Mouse (Mus musculus) stomach, embryonic 14.5 days (tissue): Measurements from ENCODE around the gene Prkcd. TPM values are rescaled to one million over a fixed set of nuclear protein-coding genes. Genes with fewer than 3 reads are reported as not detected.

Experiments
- ATAC-seq: fragments of 200-750 bp; cut with Nextera tagmentation; 2 replicates; pipeline ENCODE4 v1.8.0; 2017; ENCODE audit warnings: low read depth, moderate TSS enrichment; ENCODE audit not compliant: insufficient number of reproducible peaks, insufficient read depth, low FRiP score
- H3K27ac ChIP-seq: fragments of 300-500 bp; sonication (generic); 2 replicates; pipeline ENCODE4 v1.5.1; 2014; ENCODE audit warnings: mild to moderate bottlenecking, low read length, moderate library complexity, mixed read lengths
- H3K27me3 ChIP-seq: fragments of 300-500 bp; sonication (generic); 2 replicates; pipeline ENCODE4 v1.6.1; 2014; ENCODE audit warnings: low read length, control low read depth, mixed read lengths; ENCODE audit not compliant: control insufficient read depth, insufficient read depth
- H3K36me3 ChIP-seq: fragments of 300-500 bp; sonication (generic); 2 replicates; pipeline ENCODE4 v1.6.1; 2014; ENCODE audit warnings: mild to moderate bottlenecking, control low read depth, low read length, moderate library complexity, mixed read lengths; ENCODE audit not compliant: control insufficient read depth, insufficient read depth
- H3K4me1 ChIP-seq: fragments of 300-500 bp; sonication (generic); 2 replicates; pipeline ENCODE4 v1.6.1; 2014; ENCODE audit warnings: low read length, control low read depth, mixed read lengths; ENCODE audit not compliant: control insufficient read depth, insufficient read depth
- H3K4me2 ChIP-seq: fragments of 300-500 bp; sonication (generic); replicated peaks from 2 replicates; pipeline ENCODE4 v1.6.1; 2014; ENCODE audit warnings: low read depth, low read length, control low read depth
- H3K4me3 ChIP-seq: fragments of 300-500 bp; sonication (generic); 2 replicates; pipeline ENCODE4 v1.5.1; 2014; ENCODE audit warnings: low read depth, low read length, control low read depth
- H3K9ac ChIP-seq: fragments of 300-500 bp; sonication (generic); replicated peaks from 2 replicates; pipeline ENCODE4 v1.6.1; 2014; ENCODE audit warnings: low read depth, mild to moderate bottlenecking, control low read depth, low read length, moderate library complexity, mixed read lengths
- H3K9me3 ChIP-seq: fragments of 300-500 bp; sonication (generic); 2 replicates; pipeline ENCODE4 v1.6.1; 2016; ENCODE audit warnings: low read depth, low read length, control low read depth; ENCODE audit not compliant: control insufficient read depth
- WGBS: fragments of 180-500 bp; shearing (Covaris S2); extraction: QIAGEN DNeasy Blood & Tissue Kit; methylation state at CpG from one replicate; pipeline ENCODE4 v1.1.7; 2014; 5-methylcytosine and 5-hydroxymethylcytosine counted together
- polyA plus RNA-seq: library from polyadenylated mRNA; unstranded; fragments of >200 nt; fragmentation: Nextera tagmentation; extraction: Ambion mirVana; gene quantifications from 2 replicates; pipeline ENCODE4 v1.2.1, GENCODE M21; 2014

Gene Prkcd
- polyA plus RNA-seq, 1 experiment from 2014 or later: 45.3 TPM

DNA sequence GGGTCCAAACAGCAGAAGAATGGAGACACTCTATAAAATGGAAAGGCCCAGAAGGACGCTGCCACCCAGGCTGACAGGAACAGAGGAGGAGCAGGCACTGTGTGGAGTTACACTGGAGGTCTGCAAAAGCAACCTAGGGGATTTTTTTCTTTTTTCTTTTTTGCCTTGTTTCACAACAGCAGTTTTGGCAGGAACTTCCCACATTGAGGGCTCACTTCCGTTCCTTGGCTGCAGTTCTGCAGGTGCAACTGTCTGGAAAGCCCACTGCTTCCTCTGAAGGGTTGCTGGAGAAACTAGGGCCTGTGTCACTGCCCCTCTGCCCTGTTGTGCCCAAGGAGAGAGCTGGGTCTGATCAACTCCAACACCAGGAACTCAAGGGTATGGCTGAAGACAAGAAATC, 15.7 kb upstream of the Prkcd start:
- Histone ChIP-seq H3K4me3 (no peak overlapping the region), H3K9ac (no peak overlapping the region), H3K27ac (no peak overlapping the region), H3K4me1 (no peaks in the 10 kb centered on the region), H3K9me3 (no peaks in the 10 kb centered on the region), H3K4me2 (no peak overlapping the region), H3K36me3 (no peaks in the 10 kb centered on the region), H3K27me3 (no peaks in the 10 kb centered on the region)
- ATAC-seq: no peak
- WGBS: 65% methylated on average over 2 of the region's 2 CpGs

DNA sequence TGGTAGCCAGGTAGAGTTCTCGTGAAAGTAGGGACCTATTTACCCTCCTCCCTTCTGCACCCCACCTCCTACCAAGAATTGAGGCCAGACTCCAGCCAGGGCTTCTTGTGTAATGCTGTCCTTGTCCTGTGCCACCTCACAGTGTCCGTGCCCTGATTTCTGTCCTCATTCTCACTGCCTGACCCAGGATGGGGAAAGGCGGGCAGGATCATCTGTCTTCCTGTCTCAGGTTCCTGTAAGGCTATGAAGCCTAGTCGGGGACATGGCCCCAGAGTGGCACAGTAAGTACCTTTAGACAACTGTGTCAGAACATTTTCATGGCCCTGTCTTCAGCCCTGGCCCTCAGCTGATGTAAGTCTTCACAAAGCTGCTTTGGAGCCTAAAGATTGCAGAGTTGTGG, 12.7 kb upstream of the Prkcd start:
- 69% methylated on average over 4 of the region's 4 CpGs for WGBS
- Histone ChIP-seq H3K9ac (no peak overlapping the region), H3K27me3 (no peaks in the 10 kb centered on the region), H3K36me3 (no peaks in the 10 kb centered on the region), H3K4me3 (no peak overlapping the region), H3K27ac (no peak overlapping the region), H3K4me1 (no peaks in the 10 kb centered on the region), H3K4me2 (no peak overlapping the region), H3K9me3 (no peaks in the 10 kb centered on the region)
- no peak for ATAC-seq

DNA sequence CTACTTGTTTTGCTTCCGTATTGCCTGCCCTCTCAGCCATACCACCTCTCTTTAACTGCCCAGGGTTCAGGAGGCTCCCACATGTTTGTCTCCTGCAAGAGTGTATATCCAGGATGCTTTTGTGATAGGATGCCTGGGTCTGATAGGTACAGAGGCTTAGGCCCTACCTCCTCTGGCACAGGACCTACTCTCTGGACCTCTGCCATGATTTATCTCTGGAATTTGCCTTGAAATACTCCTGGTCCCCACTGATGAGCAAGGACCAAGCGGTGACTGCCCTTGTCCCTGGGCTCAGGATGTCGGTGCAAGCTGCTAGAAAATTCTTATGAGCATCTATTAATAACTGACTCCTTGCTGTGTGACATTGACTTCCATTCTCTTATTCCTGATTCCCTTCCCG, 12.0 kb upstream of the Prkcd start:
- WGBS: 85% methylated on average over 4 of the region's 4 CpGs
- Histone ChIP-seq H3K4me3 (no peak overlapping the region), H3K4me1 (no peaks in the 10 kb centered on the region), H3K27me3 (no peaks in the 10 kb centered on the region), H3K36me3 (no peaks in the 10 kb centered on the region), H3K9me3 (no peaks in the 10 kb centered on the region), H3K4me2 (no peak overlapping the region), H3K9ac (no peak overlapping the region), H3K27ac (no peak overlapping the region)
- ATAC-seq: no peak

DNA sequence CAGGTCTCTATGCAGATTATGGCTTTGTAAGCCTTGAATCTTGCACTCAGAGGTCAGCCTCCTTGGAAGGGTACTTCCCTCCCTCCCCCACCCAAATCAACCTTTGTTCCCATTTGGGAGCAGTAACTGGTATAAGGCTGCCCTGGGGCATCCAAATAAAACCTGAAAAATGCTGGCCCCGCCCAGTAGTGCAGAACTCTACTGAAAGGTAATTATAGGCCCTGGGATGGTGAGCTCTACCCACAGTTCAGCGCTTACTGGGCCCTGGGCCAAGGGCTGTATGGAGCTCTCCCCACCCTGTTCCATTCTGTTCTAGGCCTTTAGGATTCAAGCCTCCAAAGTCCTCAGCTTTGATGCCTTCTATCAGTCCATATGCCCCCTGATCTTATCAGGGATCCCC, 11.1 kb upstream of the Prkcd start:
- WGBS: 90% methylated on average over 2 of the region's 2 CpGs
- H3K9ac ChIP-seq: no peak overlapping the region
- H3K4me3 ChIP-seq: no peak overlapping the region
- peaks cover 5% of the 10 kb centered on the region; the same call in 1 of the 2 replicates for H3K4me1 ChIP-seq
- H3K9me3 ChIP-seq: no peaks in the 10 kb centered on the region
- no peaks in the 10 kb centered on the region for H3K27me3 ChIP-seq
- no peak for ATAC-seq
- H3K4me2 ChIP-seq: no peak overlapping the region
- no peaks in the 10 kb centered on the region for H3K36me3 ChIP-seq
- H3K27ac ChIP-seq: no peak overlapping the region

DNA sequence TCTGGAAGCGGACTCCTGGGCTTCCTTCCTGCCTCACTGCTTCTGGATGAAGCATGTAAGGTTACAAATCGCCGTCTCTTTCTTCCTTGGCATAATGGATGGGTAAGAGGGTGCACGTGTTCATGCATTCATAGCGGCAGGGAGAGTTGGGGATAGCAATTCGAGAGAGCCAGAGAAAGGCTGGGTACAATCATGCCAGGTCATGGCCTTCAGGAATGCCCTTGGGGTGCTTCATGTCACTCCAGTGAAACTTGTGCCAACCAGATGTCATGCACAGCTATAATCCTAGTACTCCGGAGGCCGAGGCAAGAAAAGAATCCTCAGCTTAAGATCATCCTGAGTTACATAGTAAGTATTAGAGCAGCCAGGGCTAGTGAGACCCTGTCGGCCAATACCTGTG, 10.5 kb upstream of the Prkcd start:
- Histone ChIP-seq H3K4me1 (peaks cover 8% of the 10 kb centered on the region; the same call in 1 of the 2 replicates), H3K9me3 (no peaks in the 10 kb centered on the region), H3K27ac (no peak overlapping the region), H3K4me3 (no peak overlapping the region), H3K36me3 (no peaks in the 10 kb centered on the region), H3K4me2 (no peak overlapping the region), H3K27me3 (no peaks in the 10 kb centered on the region), H3K9ac (no peak overlapping the region)
- 84% methylated on average over 9 of the region's 9 CpGs for WGBS
- ATAC-seq: no peak

DNA sequence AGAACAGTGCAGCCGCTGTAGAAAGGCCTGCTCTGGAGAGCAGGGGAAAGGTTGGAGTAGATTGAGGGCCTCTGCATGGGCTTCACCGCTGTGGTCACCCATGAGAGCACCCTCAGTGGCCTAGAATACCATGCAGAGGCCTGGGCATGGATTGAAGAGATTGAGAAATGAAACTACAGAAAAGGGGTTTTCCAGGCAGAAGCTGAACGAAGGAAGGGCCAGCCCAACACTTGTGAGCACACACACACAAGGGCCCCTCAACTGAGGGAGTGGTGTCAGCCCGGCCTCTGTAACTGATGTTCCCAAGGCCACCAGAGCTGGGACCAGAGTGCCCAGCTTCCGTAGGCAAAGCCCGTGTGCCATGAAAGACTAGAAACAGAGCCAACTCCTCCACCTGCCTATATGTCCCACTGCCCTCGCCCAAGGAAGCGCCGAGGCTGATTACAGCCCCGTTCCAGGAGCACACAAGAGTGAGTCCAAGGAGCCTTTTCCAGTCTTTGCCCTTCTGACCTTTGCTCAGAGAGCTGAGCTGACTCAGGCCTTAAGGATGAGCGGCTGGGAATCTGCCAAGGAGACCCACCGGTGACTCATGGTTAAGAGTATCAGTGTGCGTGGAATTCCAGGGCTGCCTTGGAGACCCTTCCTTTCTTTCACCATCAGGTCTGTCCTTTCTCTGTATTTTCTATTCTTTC, 9.4 kb upstream of the Prkcd start:
- 71% methylated on average over 13 of the region's 13 CpGs for WGBS
- no peak overlapping the region for H3K9ac ChIP-seq

DNA sequence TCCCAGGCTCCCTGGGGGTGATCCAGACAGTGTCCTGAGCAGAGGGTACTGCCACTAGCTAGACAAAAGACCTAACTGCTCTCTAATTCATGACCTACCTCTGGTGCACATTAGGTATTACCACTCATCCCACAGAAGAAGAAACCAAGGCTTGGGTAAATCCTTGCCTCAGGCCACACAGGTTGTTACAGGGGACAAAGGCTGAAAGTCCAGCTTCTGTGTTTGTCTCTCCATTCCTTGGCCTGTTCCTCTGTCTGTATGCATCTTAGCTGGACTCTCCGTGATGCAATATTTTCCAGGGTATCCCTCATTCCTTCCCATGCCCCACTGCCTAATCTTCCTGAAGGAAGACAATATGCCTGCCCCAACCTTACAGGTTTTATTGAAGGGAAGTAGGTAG, 8.4 kb upstream of the Prkcd start:
- WGBS: 81% methylated on average over 1 of the region's 1 CpGs
- Histone ChIP-seq H3K27ac (no peak overlapping the region), H3K9ac (no peak overlapping the region), H3K4me2 (no peak overlapping the region), H3K36me3 (no peaks in the 10 kb centered on the region), H3K27me3 (no peaks in the 10 kb centered on the region), H3K4me1 (peaks cover 8% of the 10 kb centered on the region; the same call in 1 of the 2 replicates), H3K9me3 (no peaks in the 10 kb centered on the region), H3K4me3 (no peak overlapping the region)
- no peak for ATAC-seq

More for the DNA sequence above, 9.4 kb upstream of the Prkcd start:
- Histone ChIP-seq H3K27ac (no peak overlapping the region), H3K36me3 (no peaks in the 10 kb centered on the region), H3K9me3 (no peaks in the 10 kb centered on the region), H3K4me3 (no peak overlapping the region), H3K4me1 (peaks cover 8% of the 10 kb centered on the region; the same call in 1 of the 2 replicates), H3K4me2 (no peak overlapping the region), H3K27me3 (no peaks in the 10 kb centered on the region)
- ATAC-seq: no peak

DNA sequence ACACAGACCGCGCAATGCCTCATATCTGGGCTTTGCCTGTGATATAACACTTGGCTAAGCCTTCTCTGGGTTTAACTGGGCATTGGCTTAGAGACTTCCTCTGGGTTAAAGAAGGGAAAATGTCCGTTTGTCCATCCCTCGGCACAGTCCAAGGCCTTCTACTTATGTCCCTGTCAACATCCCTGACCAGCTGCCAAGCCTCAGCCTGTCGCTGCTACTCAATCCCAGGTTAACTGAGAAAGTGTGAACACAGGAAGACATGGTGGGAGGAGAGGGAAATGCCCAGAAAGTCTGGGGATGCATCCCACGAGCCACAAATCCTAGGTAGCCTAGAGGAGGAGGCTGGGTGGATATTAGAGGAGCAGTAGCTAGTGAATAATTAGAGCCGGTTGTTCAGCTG, 7.7 kb upstream of the Prkcd start:
- Histone ChIP-seq H3K4me3 (no peak overlapping the region), H3K9ac (no peak overlapping the region), H3K4me1 (peaks cover 8% of the 10 kb centered on the region; the same call in 1 of the 2 replicates), H3K9me3 (no peaks in the 10 kb centered on the region), H3K36me3 (no peaks in the 10 kb centered on the region), H3K4me2 (no peak overlapping the region), H3K27me3 (no peaks in the 10 kb centered on the region), H3K27ac (no peak overlapping the region)
- 79% methylated on average over 7 of the region's 7 CpGs for WGBS
- no peak for ATAC-seq

DNA sequence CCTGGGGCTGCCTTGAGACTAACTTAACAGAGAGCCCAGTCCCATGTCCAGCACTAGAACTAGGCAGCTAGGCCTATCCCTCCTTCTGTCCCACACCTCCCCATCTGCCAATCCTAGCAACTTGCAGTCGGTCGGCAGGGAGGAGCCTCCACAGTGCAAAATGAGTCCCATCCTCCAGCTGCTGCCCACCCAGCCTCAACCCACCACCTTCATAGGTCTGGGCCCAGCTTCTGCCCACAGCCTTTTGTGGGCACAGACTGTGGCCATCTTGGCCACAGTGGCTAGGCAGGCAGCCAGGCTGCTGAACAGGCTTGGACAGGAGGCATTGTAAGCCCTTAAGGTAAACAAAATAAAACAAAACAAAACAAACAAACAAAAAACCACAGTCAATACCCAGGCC, 5.8 kb upstream of the Prkcd start:
- Histone ChIP-seq H3K9ac (no peak overlapping the region), H3K4me3 (no peak overlapping the region), H3K4me2 (no peak overlapping the region), H3K9me3 (no peaks in the 10 kb centered on the region), H3K27ac (no peak overlapping the region), H3K27me3 (no peaks in the 10 kb centered on the region), H3K4me1 (peaks cover 9% of the 10 kb centered on the region; the same call in 1 of the 2 replicates), H3K36me3 (no peaks in the 10 kb centered on the region)
- 57% methylated on average over 2 of the region's 2 CpGs for WGBS
- no peak for ATAC-seq
